Mouse (Mus musculus) right cerebral cortex, postnatal 36 days (tissue): ENCODE measurements around the gene Pfdn4.
A peak's percentile ranks its signal among the peaks of the same experiment; 100 is the strongest.

Experiments
- DNase-seq, 2 experiments: peaks; one replicate each; pipeline ENCODE4 v3.0.0; 2022; ENCODE audit warnings: low spot score in 2 of 2, mixed read lengths in 1 of 2

The Pfdn4 gene

GRCm38 (mm10) chr2:170497091-170497566 is 901 bp downstream of the Pfdn4 start, which contains the start of gene Cyp24a1:
Gene Cyp24a1, minus strand, starts transcription at chr2:170497145.
- no peak for DNase-seq

- no peak for DNase-seq
These were observed 1.8 kb downstream of the Pfdn4 start for GRCm38 (mm10) chr2:170498011-170498410.

- no peak for DNase-seq
These were observed 7.1 kb downstream of the Pfdn4 start for GRCm38 (mm10) chr2:170503343-170503742.

GRCm38 (mm10) chr2:170503983-170504382 is 7.8 kb downstream of the Pfdn4 start:
- no peak for DNase-seq

- DNase-seq, result peak; percentile 66 to 70
These were observed 11.5 kb downstream of the Pfdn4 start for GRCm38 (mm10) chr2:170507734-170508133.

GRCm38 (mm10) chr2:170508821-170509220 is 12.6 kb downstream of the Pfdn4 start:
- DNase-seq, result peak; percentile 82 to 86

- DNase-seq, result peak; percentile 80 to 82
These were observed 15.1 kb downstream of the Pfdn4 start for GRCm38 (mm10) chr2:170511073-170511891.

- no peak for DNase-seq
These were observed 17.5 kb downstream of the Pfdn4 start for GRCm38 (mm10) chr2:170513756-170514155.

GRCm38 (mm10) chr2:170520321-170520971 is 24.2 kb downstream of the Pfdn4 start:
- DNase-seq, result peak in 1 of 2 experiments; percentile 26

GRCm38 (mm10) chr2:170526513-170526912 is 30.3 kb downstream of the Pfdn4 start:
- no peak for DNase-seq

GRCm38 (mm10) chr2:170528061-170528460 is 31.8 kb downstream of the Pfdn4 start:
- no peak for DNase-seq

- DNase-seq, result no peak
These were observed 33.5 kb downstream of the Pfdn4 start for GRCm38 (mm10) chr2:170529766-170530165.

- DNase-seq, result no peak
These were observed 34.0 kb downstream of the Pfdn4 start for GRCm38 (mm10) chr2:170530256-170530655.

- no peak for DNase-seq
These were observed 38.0 kb downstream of the Pfdn4 start for GRCm38 (mm10) chr2:170534116-170534802.

- no peak for DNase-seq
These were observed 38.6 kb downstream of the Pfdn4 start for GRCm38 (mm10) chr2:170534803-170535174.

GRCm38 (mm10) chr2:170535841-170536240 is 39.6 kb downstream of the Pfdn4 start:
- DNase-seq, result no peak

- DNase-seq, result peak; percentile 64 to 75
These were observed 43.0 kb downstream of the Pfdn4 start for GRCm38 (mm10) chr2:170539211-170539610.

GRCm38 (mm10) chr2:170543625-170544024 is 47.4 kb downstream of the Pfdn4 start:
- DNase-seq, result no peak

GRCm38 (mm10) chr2:170544159-170544558 is 47.9 kb downstream of the Pfdn4 start:
- DNase-seq, result no peak

- no peak for DNase-seq
These were observed 48.7 kb downstream of the Pfdn4 start for GRCm38 (mm10) chr2:170544950-170545349.

- no peak for DNase-seq
These were observed 49.5 kb downstream of the Pfdn4 start for GRCm38 (mm10) chr2:170545745-170546144.

- DNase-seq, result no peak
These were observed 51.3 kb downstream of the Pfdn4 start for GRCm38 (mm10) chr2:170547526-170547925.
